Mouse (Mus musculus) midbrain, embryonic 15.5 days (tissue): Measurements from ENCODE around the gene Dpep3. TPM values are rescaled to one million over a fixed set of nuclear protein-coding genes. Genes with fewer than 3 reads are reported as not detected.

Experiments
- ATAC-seq: fragments of 200-750 bp; cut with Nextera tagmentation; replicated peaks from 2 replicates; pipeline ENCODE4 v1.8.0; 2017; ENCODE audit warnings: moderate TSS enrichment
- H3K27ac ChIP-seq: fragments of 300-500 bp; sonication (generic); 2 replicates; pipeline ENCODE4 v1.5.1; 2015; ENCODE audit warnings: mild to moderate bottlenecking, inconsistent platforms
- H3K27me3 ChIP-seq: fragments of 300-500 bp; sonication (generic); replicated peaks from 2 replicates; pipeline ENCODE4 v1.6.1; 2015; ENCODE audit warnings: inconsistent platforms
- H3K36me3 ChIP-seq: fragments of 300-500 bp; sonication (generic); replicated peaks from 2 replicates; pipeline ENCODE4 v1.6.1; 2015; ENCODE audit warnings: inconsistent platforms
- H3K4me1 ChIP-seq: fragments of 300-500 bp; sonication (generic); 2 replicates; pipeline ENCODE4 v1.6.1; 2015; ENCODE audit warnings: inconsistent platforms
- H3K4me2 ChIP-seq: fragments of 300-500 bp; sonication (generic); 2 replicates; pipeline ENCODE4 v1.6.1; 2015; ENCODE audit warnings: inconsistent platforms, mild to moderate bottlenecking, moderate library complexity
- H3K4me3 ChIP-seq: fragments of 300-500 bp; sonication (generic); 2 replicates; pipeline ENCODE4 v1.5.1; 2015; ENCODE audit warnings: mild to moderate bottlenecking, inconsistent platforms
- H3K9ac ChIP-seq: fragments of 300-500 bp; sonication (generic); 2 replicates; pipeline ENCODE4 v1.6.1; 2015; ENCODE audit warnings: mild to moderate bottlenecking, inconsistent platforms
- H3K9me3 ChIP-seq: fragments of 300-500 bp; sonication (generic); 2 replicates; pipeline ENCODE4 v1.6.1; 2016; ENCODE audit warnings: inconsistent platforms
- WGBS: fragments of 180-500 bp; shearing (Covaris S2); methylation state at CpG from one replicate; pipeline ENCODE4 v1.1.7; 2015; ENCODE audit warnings: mixed read lengths; 5-methylcytosine and 5-hydroxymethylcytosine counted together
- polyA plus RNA-seq: library from polyadenylated mRNA; unstranded; fragments of >200 nt; fragmentation: Nextera tagmentation; extraction: Ambion mirVana; gene quantifications from 2 replicates; pipeline ENCODE4 v1.2.1, GENCODE M21; 2015

Dpep3 gene
- polyA plus RNA-seq, 1 experiment from 2014 or later, result not detected

- H3K9ac ChIP-seq, result no peak within 1 kb of the TSS
- no peaks in the 10 kb centered on the region for H3K36me3 ChIP-seq
- 63% methylated on average over 7 of the region's 8 CpGs for WGBS
- H3K27me3 ChIP-seq, result no peaks in the 10 kb centered on the region
- ATAC-seq, result no peak
- no peak within 1 kb of the TSS for H3K4me2 ChIP-seq
- H3K27ac ChIP-seq, result no peak within 1 kb of the TSS
- no peak within 1 kb of the TSS for H3K4me3 ChIP-seq
- H3K9me3 ChIP-seq, result no peaks in the 10 kb centered on the region
- peaks cover 3% of the 10 kb centered on the region for H3K4me1 ChIP-seq
Observed at GRCm38 (mm10) chr8:105943321-105943739, 35.9 kb downstream of the Dpep3 start, which contains the start of gene Lcat. Gene Lcat (minus strand): TSS chr8:105943382.

DNA sequence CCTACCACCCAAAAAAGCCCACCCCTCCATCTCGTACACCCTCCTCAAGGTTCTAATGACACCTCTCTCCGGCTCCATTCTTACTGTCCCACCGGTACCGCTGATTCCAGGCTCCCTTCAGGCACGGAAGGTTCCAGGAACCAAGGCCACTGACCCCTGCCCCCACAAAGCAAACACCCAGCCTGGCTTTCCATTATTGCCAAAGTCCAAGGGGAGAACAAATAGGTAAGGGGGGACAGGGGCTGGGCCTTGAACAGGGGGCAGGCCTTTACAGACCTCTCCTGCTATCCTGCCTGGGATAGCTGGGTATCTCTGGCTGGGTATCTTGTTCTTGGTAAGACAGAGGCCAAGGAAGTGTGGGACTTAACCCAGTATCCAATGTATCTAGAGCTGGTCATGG lies 36.7 kb downstream of the Dpep3 start:
- Histone ChIP-seq H3K4me2 (no peak overlapping the region), H3K27me3 (no peaks in the 10 kb centered on the region), H3K4me3 (no peak overlapping the region), H3K36me3 (no peaks in the 10 kb centered on the region), H3K4me1 (peaks cover 8% of the 10 kb centered on the region), H3K9me3 (no peaks in the 10 kb centered on the region), H3K9ac (no peak overlapping the region), H3K27ac (no peak overlapping the region)
- WGBS, result 95% methylated on average over 5 of the region's 5 CpGs
- no peak for ATAC-seq

DNA sequence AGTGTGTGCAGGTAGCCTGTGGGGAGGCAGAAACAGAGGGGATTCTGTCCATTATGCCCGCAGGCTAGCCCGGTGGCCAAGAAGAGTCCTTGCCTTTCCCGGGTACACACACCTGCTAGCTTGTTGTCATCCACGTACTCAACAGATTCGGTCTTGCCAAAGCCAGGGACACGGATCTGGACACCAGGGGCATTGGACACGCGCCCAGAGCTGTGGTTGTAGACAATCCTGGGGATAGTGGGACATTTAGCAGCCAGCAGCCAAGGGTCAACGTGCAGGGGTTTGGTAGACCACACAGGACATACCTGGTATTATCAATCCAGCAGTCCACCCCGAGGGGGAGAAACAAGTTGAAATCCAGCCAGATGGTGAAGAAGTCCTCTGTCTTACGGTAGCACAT lies 37.2 kb downstream of the Dpep3 start:
- 92% methylated on average over 11 of the region's 11 CpGs for whole genome bisulfite sequencing
- H3K4me1 ChIP-seq, result peaks cover 8% of the 10 kb centered on the region
- H3K9me3 ChIP-seq, result no peaks in the 10 kb centered on the region

GRCm38 (mm10) chr8:105938306-105938669 lies 40.9 kb downstream of the Dpep3 start, which contains the start of gene Psmb10:
Gene Psmb10 (minus strand): TSS chr8:105938444.
- H3K4me3 ChIP-seq, result peak within 1 kb of the TSS; percentile 91
- peak within 1 kb of the TSS; percentile 97 for H3K27ac ChIP-seq
- H3K9me3 ChIP-seq, result no peaks in the 10 kb centered on the region
- no peaks in the 10 kb centered on the region for H3K27me3 ChIP-seq
- no peaks in the 10 kb centered on the region for H3K36me3 ChIP-seq
- peak within 1 kb of the TSS; percentile 96 for H3K4me2 ChIP-seq
- H3K4me1 ChIP-seq, result peaks cover 19% of the 10 kb centered on the region
- 43% methylated on average over 4 of the region's 4 CpGs for WGBS
- ATAC-seq, result no peak
- H3K9ac ChIP-seq, result peak within 1 kb of the TSS; percentile 99

More for the DNA sequence above, 37.2 kb downstream of the Dpep3 start:
- Histone ChIP-seq H3K4me3 (no peak overlapping the region), H3K36me3 (no peaks in the 10 kb centered on the region), H3K4me2 (no peak overlapping the region), H3K27me3 (no peaks in the 10 kb centered on the region), H3K9ac (no peak overlapping the region), H3K27ac (no peak overlapping the region)
- no peak for ATAC-seq

- peak; percentile 65 for ATAC-seq
Observed at GRCm38 (mm10) chr8:105937496-105938305, 41.5 kb downstream of the Dpep3 start.

GRCm38 (mm10) chr8:105936866-105937475 lies 42.3 kb downstream of the Dpep3 start:
- H3K36me3 ChIP-seq, result 0 out of 2 replicates have a peak, but pooled peaks cover 2% of the 10 kb centered on the region
- peak overlapping the region; percentile 96 for H3K4me2 ChIP-seq
- H3K4me3 ChIP-seq, result peak overlapping the region; percentile 91
- H3K27ac ChIP-seq, result peak overlapping the region; percentile 97
- no peaks in the 10 kb centered on the region for H3K27me3 ChIP-seq
- H3K4me1 ChIP-seq, result peaks cover 19% of the 10 kb centered on the region
- WGBS, result under 1% methylated on average over 30 of the region's 30 CpGs
- H3K9me3 ChIP-seq, result no peaks in the 10 kb centered on the region
- H3K9ac ChIP-seq, result peak overlapping the region; percentile 99
- peak; percentile 92 for ATAC-seq

More at GRCm38 (mm10) chr8:105937496-105938305, 41.5 kb downstream of the Dpep3 start:
- Histone ChIP-seq H3K4me1 (peaks cover 19% of the 10 kb centered on the region), H3K27ac (peak overlapping the region; percentile 97), H3K4me2 (peak overlapping the region; percentile 96), H3K36me3 (no peaks in the 10 kb centered on the region), H3K9me3 (no peaks in the 10 kb centered on the region), H3K27me3 (no peaks in the 10 kb centered on the region), H3K4me3 (peak overlapping the region; percentile 91), H3K9ac (peak overlapping the region; percentile 99)
- WGBS, result 2% methylated on average over 33 of the region's 33 CpGs

DNA sequence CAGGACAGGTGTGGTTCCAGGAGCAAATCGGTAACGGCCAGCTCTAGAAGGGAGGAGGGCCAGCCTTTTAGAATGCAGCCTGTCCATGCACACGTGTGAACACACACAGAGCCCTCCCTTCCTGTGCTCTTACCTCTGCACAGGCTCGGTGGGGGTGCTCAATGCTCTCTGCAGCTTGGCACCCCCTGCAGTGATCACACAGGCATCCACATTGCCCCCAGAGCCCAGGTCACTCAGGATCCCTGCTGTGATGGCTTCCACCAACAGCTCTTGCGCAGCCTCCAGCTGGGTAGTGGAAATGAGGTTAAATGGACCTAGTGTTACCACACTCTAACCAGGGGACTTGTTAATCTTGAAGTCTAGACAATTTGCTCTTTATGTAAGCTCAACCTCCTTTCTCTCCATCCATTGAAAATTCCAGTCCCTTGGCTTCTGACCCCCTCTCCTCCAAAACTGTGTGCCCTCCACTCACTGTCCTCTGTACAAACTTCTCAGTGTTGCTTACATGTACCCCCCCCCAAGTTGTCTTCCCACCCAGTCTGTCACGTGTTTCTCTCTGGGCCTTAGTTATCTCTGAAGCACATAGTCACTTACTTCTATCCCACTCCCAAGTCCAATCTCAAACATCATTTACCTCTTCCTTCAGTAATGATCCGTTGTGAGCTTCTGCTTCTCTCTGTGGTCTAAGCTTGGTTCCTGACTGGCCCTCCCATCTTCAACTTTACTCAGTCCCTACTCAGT lies 43.2 kb downstream of the Dpep3 start:
- Histone ChIP-seq H3K27me3 (no peaks in the 10 kb centered on the region), H3K4me1 (peaks cover 19% of the 10 kb centered on the region), H3K4me2 (peak overlapping the region; percentile 96), H3K27ac (peak overlapping the region; percentile 97), H3K36me3 (0 out of 2 replicates have a peak, but pooled peaks cover 2% of the 10 kb centered on the region), H3K9ac (peak overlapping the region; percentile 99), H3K4me3 (peak overlapping the region; percentile 91), H3K9me3 (no peaks in the 10 kb centered on the region)
- WGBS, result 29% methylated on average over 7 of the region's 7 CpGs
- 0 out of 2 replicates have a peak, but pooled peaks have one; percentile 0 for ATAC-seq

- Histone ChIP-seq H3K4me3 (no peak overlapping the region), H3K9ac (no peak overlapping the region), H3K9me3 (no peaks in the 10 kb centered on the region), H3K4me2 (no peak overlapping the region), H3K4me1 (peaks cover 22% of the 10 kb centered on the region), H3K27me3 (no peaks in the 10 kb centered on the region), H3K36me3 (0 out of 2 replicates have a peak, but pooled peaks cover 2% of the 10 kb centered on the region), H3K27ac (no peak overlapping the region)
- 90% methylated on average over 6 of the region's 6 CpGs for WGBS
- ATAC-seq, result no peak
Observed at GRCm38 (mm10) chr8:105935105-105935504, 44.1 kb downstream of the Dpep3 start.

DNA sequence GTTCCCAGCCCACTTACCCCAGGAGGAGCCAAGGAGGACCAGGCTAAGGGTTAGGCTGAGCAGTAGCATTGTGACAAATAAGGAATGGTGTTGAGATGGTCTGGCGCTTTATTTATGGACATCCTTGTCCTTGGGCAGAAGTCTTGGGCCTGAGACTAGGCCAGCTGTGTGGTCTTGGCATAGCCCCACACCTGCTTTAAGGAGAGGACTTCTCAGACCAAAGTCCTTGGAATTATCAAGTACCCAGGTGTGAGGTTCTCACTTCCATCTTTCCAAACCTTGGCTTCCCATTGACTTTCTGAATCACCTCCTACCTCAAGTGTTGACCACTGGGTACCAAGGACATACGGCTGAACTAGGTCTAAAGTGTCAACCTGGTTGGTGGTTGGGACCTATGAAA lies 45.5 kb downstream of the Dpep3 start, which contains the start of gene Ctrl:
Gene Ctrl, minus strand, starts transcription at position 101 of the 400 bp plus-strand sequence.
- H3K9me3 ChIP-seq, result no peaks in the 10 kb centered on the region
- WGBS, result 97% methylated on average over 2 of the region's 2 CpGs
- no peak for ATAC-seq

DNA sequence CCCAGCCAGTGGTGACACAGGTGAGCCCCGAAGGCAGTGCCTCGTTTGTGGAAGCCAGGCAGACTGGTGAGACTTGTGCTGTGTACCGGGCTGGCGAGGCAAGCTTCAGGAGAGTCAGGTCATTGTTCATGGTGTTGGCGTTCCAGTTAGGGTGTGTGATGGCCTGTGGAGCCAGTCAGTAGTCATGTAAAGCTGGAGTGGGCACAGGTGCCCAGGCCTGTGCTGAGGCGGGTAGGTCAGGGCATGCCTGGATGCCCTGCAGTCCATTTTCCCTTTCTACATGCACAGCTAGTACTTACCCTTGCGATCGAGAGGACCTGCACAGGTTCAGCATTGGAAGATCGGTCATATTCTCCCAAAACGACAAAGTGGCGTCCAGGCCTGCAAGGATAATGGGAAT lies 46.7 kb downstream of the Dpep3 start:
- 91% methylated on average over 11 of the region's 11 CpGs for WGBS
- H3K27me3 ChIP-seq, result no peaks in the 10 kb centered on the region
- no peak overlapping the region for H3K4me2 ChIP-seq
- no peak overlapping the region for H3K9ac ChIP-seq
- ATAC-seq, result no peak
- no peak overlapping the region for H3K4me3 ChIP-seq
- no peaks in the 10 kb centered on the region for H3K9me3 ChIP-seq
- peaks cover 15% of the 10 kb centered on the region for H3K4me1 ChIP-seq
- no peak overlapping the region for H3K27ac ChIP-seq
- 0 out of 2 replicates have a peak, but pooled peaks cover 2% of the 10 kb centered on the region for H3K36me3 ChIP-seq

More for the DNA sequence above, 45.5 kb downstream of the Dpep3 start, which contains the start of gene Ctrl:
- Histone ChIP-seq H3K4me1 (peaks cover 22% of the 10 kb centered on the region), H3K9ac (no peak within 1 kb of the TSS), H3K27me3 (no peaks in the 10 kb centered on the region), H3K27ac (no peak within 1 kb of the TSS), H3K4me3 (no peak within 1 kb of the TSS), H3K36me3 (0 out of 2 replicates have a peak, but pooled peaks cover 2% of the 10 kb centered on the region), H3K4me2 (no peak within 1 kb of the TSS)

- Histone ChIP-seq H3K27me3 (no peaks in the 10 kb centered on the region), H3K9ac (no peak overlapping the region), H3K9me3 (no peaks in the 10 kb centered on the region), H3K27ac (no peak overlapping the region), H3K4me2 (no peak overlapping the region), H3K4me3 (no peak overlapping the region), H3K36me3 (0 out of 2 replicates have a peak, but pooled peaks cover 2% of the 10 kb centered on the region), H3K4me1 (peaks cover 11% of the 10 kb centered on the region)
- ATAC-seq, result peak; percentile 16; the same call in 1 of the 2 replicates
- WGBS, result 92% methylated on average over 3 of the region's 3 CpGs
Observed at GRCm38 (mm10) chr8:105931271-105931670, 48.0 kb downstream of the Dpep3 start.
